Mouse (Mus musculus): ENCODE results near the gene Ephb1.

GRCm38 (mm10) chr9:102069151-102069882, 285.2 kb downstream of the Ephb1 start:
- TF ChIP-seq CTCF (conservative IDR thresholded peaks at IDR 0.05; ENCODE audit: low read length) (no peak), NANOG (IDR thresholded peaks at IDR 0.05; ENCODE audit: borderline replicate concordance, low read length) (no peak)

Measured in E14TG2a.4 (cell line).